Mouse (Mus musculus): ENCODE data around the gene Lztr1. TPM values are rescaled to one million over a fixed set of nuclear protein-coding genes. Genes with fewer than 3 reads are reported as not detected.

The Lztr1 gene
- 21.9 TPM for polyA plus RNA-seq (2014; fragmentation: Illumina TruSeq; extraction: RNeasy Lipid Tissue Mini Kit (QIAGEN cat#74804); ENCODE audit: low read depth, low replicate concordance)

GRCm38 (mm10) chr16:17508546-17509239, at the start of gene Lztr1:
TSS of gene Lztr1 (plus strand) at chr16:17508688.

GRCm38 (mm10) chr16:17489469-17490111, 18.9 kb upstream of the Lztr1 start, which contains the start of gene Aifm3:
TSS of gene Aifm3 (plus strand) at chr16:17489611.

GRCm38 (mm10) chr16:17530640-17531288, 22.3 kb downstream of the Lztr1 start, which contains the start of gene Thap7:
TSS of gene Thap7 (minus strand) at chr16:17531136.

GRCm38 (mm10) chr16:17561128-17561750, 52.8 kb downstream of the Lztr1 start, which contains the start of gene Lrrc74b:
TSS of gene Lrrc74b (minus strand) at chr16:17561247.

GRCm38 (mm10) chr16:17561751-17562208, 53.3 kb downstream of the Lztr1 start, which contains the start of gene P2rx6:
TSS of gene P2rx6 (plus strand) at chr16:17561885.

Other genes starting within 250 kb of the Lztr1 start
- gene Tmem191c, start 232.6 kb upstream of the Lztr1 start, polyA plus RNA-seq (2014; fragmentation: Illumina TruSeq; extraction: RNeasy Lipid Tissue Mini Kit (QIAGEN cat#74804); ENCODE audit: low read depth, low replicate concordance): not detected
- gene Serpind1, start 177.3 kb upstream of the Lztr1 start, polyA plus RNA-seq (2014; fragmentation: Illumina TruSeq; extraction: RNeasy Lipid Tissue Mini Kit (QIAGEN cat#74804); ENCODE audit: low read depth, low replicate concordance): not detected
- 96.3 TPM for gene Snap29, start 102.7 kb upstream of the Lztr1 start, polyA plus RNA-seq (2014; fragmentation: Illumina TruSeq; extraction: RNeasy Lipid Tissue Mini Kit (QIAGEN cat#74804); ENCODE audit: low read depth, low replicate concordance)
- 23.0 TPM for gene Pi4ka, start 102.4 kb upstream of the Lztr1 start, polyA plus RNA-seq (2014; fragmentation: Illumina TruSeq; extraction: RNeasy Lipid Tissue Mini Kit (QIAGEN cat#74804); ENCODE audit: low read depth, low replicate concordance)
- gene Crkl, start 56.7 kb upstream of the Lztr1 start, polyA plus RNA-seq (2014; fragmentation: Illumina TruSeq; extraction: RNeasy Lipid Tissue Mini Kit (QIAGEN cat#74804); ENCODE audit: low read depth, low replicate concordance): 34.1 TPM
- 1.6 TPM for gene Aifm3, start 19.1 kb upstream of the Lztr1 start, polyA plus RNA-seq (2014; fragmentation: Illumina TruSeq; extraction: RNeasy Lipid Tissue Mini Kit (QIAGEN cat#74804); ENCODE audit: low read depth, low replicate concordance)
- gene Thap7, start 22.4 kb downstream of the Lztr1 start, polyA plus RNA-seq (2014; fragmentation: Illumina TruSeq; extraction: RNeasy Lipid Tissue Mini Kit (QIAGEN cat#74804); ENCODE audit: low read depth, low replicate concordance): 1.7 TPM
- gene Lrrc74b, start 52.6 kb downstream of the Lztr1 start, polyA plus RNA-seq (2014; fragmentation: Illumina TruSeq; extraction: RNeasy Lipid Tissue Mini Kit (QIAGEN cat#74804); ENCODE audit: low read depth, low replicate concordance): not detected
- gene P2rx6, start 53.2 kb downstream of the Lztr1 start, polyA plus RNA-seq (2014; fragmentation: Illumina TruSeq; extraction: RNeasy Lipid Tissue Mini Kit (QIAGEN cat#74804); ENCODE audit: low read depth, low replicate concordance): 0.23 TPM
- gene Slc7a4, start 74.5 kb downstream of the Lztr1 start, polyA plus RNA-seq (2014; fragmentation: Illumina TruSeq; extraction: RNeasy Lipid Tissue Mini Kit (QIAGEN cat#74804); ENCODE audit: low read depth, low replicate concordance): 0.29 TPM
- 16.9 TPM for gene Smpd4, start 110.7 kb downstream of the Lztr1 start, polyA plus RNA-seq (2014; fragmentation: Illumina TruSeq; extraction: RNeasy Lipid Tissue Mini Kit (QIAGEN cat#74804); ENCODE audit: low read depth, low replicate concordance)
- not detected for gene Ccdc74a, start 137.8 kb downstream of the Lztr1 start, polyA plus RNA-seq (2014; fragmentation: Illumina TruSeq; extraction: RNeasy Lipid Tissue Mini Kit (QIAGEN cat#74804); ENCODE audit: low read depth, low replicate concordance)
- 13.5 TPM for gene Med15, start 224.2 kb downstream of the Lztr1 start, polyA plus RNA-seq (2014; fragmentation: Illumina TruSeq; extraction: RNeasy Lipid Tissue Mini Kit (QIAGEN cat#74804); ENCODE audit: low read depth, low replicate concordance)

Data from adrenal gland, adult 10 weeks (tissue).